Mouse (Mus musculus) brain, embryonic 18.5 days (tissue): ENCODE data around the gene Snx6.
"Not testable (repeated sequence)": the region's sequence is repeated elsewhere in the genome, so short reads cannot be mapped to it uniquely, and the experiment has no call there.

ENCODE experiments used
- DNase-seq: peaks from one replicate; pipeline ENCODE4 v3.0.0-alpha.2; 2012; ENCODE audit warnings: low read depth, low spot score

Gene Snx6

GRCm38 (mm10) chr12:54795153-54795998 lies at the start of gene Snx6:
Gene Snx6 (minus strand): TSS chr12:54795703.
- DNase-seq = peak; percentile 79

- no peak for DNase-seq
These were observed 48.9 kb upstream of the Snx6 start for GRCm38 (mm10) chr12:54844415-54844814.

DNA sequence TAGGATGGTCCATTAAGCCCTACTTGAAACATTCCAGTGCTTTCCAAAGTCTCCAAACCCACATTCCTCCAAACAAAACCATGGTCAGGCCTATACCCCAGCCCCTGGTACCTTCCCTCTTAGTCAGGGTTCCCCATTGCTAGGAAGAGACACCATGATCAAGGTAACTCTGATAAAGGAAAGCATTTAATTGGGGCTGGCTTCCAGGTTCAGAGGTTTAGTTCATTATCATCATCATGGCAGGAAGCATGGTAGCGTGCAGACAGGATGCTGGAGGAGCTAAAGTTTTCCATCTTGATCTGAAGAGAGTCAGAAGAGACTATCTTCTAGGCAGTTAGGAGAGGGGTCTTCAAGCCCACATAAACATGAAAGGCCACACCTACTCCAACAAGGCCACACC lies 46.1 kb upstream of the Snx6 start:
- DNase-seq = no peak

- no peak for DNase-seq
These were observed 44.3 kb upstream of the Snx6 start for GRCm38 (mm10) chr12:54839815-54840214.

GRCm38 (mm10) chr12:54838931-54839330 lies 43.4 kb upstream of the Snx6 start:
- no peak for DNase-seq

DNA sequence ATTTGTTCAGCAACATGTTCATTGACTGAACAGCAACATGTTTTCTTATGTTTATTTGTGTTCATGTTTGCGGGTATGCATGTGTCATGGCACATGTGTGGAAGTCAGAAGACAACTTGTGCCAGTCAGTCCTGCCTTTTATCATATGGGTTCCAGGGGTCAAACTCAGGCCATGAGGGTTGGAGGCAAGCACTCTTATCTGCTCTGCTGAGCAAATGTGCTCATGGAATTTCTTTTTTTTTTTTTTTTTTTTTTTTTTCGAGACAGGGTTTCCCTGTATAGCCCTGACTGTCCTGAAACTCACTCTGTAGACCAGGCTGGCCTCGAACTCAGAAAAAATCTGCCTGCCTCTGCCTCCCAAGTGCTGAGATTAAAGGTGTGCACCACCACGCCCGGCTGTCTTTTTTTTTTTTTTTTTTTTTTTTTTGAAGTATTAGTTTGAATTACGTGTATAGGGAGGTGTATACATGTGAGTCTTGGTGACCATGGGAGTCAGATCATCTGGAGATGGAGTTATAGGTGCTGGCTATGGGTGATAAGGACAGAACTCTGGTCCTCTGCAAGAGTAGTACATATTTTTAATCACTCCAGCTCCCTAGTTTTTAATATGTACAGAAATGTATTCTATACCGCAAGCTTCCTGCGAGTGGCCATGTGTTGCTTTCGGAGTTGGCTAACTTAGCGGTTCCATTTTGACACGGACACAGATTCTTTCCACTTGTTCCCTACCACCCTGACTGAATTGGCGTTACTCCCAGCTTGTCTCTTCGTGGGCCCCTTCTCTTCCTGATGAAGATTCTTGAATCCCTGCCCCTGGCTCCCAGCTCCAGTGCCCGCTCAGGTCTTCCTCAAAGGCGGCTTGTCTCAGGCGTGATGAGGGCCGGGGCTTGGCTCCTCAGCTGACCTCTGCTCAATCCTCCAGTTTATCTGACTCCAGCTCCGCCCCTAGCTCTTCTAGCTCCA lies 40.4 kb upstream of the Snx6 start:
- no peak for DNase-seq

DNA sequence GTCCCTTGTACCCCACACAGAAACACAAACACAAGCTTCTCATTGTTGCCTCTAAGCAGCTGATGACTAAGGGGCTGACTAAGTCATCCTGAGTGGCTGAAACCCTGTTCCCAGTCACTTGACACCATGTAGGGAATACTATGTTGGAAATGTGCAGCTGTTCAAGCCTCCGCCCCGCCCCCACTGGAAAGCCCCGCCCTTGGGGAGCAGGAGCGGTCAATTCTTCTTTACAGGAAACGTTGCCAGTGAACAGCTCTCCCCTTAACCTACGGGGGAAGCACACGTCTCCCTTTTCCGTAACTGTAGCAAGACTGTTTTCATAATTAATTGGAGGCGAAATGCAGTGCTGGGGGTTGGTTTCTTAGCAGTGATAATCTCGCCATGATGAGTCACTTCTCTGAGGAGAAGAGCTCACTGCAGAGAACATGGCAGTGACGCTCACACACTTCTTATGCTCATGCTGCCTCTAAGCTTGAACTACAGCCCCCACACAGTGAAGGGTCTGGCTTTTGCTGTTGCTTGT lies 39.5 kb upstream of the Snx6 start:
- no peak for DNase-seq

DNA sequence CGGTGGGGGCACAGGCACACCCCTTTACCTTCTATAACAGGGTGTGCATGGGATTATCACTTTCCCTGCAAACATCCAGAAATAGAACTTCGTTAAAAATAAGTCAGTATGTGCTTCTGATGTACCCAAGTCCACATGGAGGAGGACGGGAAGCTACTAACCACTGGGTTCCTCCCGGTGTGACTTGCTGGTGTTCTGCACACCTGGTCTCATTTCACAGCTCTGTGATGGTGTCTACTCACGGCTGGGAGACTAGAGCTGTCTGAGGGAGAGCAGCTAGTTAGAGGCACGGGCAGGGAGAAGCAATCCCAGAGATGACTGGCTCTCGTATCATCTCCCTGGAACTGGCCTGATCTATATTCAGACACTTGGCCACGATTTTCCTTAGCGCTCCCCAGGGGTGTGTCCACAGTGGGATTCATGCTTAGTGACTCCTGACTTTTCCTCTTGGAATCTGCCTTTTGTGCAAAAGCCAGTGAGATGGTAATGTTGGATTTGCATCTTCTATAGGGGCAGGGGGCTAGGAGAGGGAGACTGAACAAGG lies 38.4 kb upstream of the Snx6 start:
- DNase-seq = no peak

- not testable (repeated sequence) for DNase-seq
These were observed 36.4 kb upstream of the Snx6 start for GRCm38 (mm10) chr12:54831927-54832326.

DNA sequence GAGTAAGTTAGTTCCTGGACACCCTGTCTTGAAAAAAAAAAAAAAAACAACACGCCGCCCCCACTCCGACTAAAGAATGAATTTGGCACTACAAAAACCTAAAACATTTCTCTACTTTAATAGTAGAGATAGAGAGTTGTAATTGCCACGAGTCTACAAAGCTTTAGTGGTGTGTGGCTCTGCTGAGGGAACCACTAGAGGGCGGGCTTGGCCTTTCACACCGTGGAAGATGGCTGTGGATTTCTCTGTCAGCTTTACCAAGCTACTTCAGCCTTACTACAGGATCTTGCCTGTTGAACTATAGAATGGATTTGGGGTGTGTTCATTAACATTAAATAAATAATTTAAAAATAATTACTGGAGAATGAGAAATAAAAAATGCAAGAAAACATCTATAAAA lies 35.1 kb upstream of the Snx6 start:
- peak; percentile 55 for DNase-seq

- no peak for DNase-seq
These were observed 34.4 kb upstream of the Snx6 start for GRCm38 (mm10) chr12:54829876-54830275.

- DNase-seq = no peak
These were observed 32.5 kb upstream of the Snx6 start for GRCm38 (mm10) chr12:54828043-54828442.

DNA sequence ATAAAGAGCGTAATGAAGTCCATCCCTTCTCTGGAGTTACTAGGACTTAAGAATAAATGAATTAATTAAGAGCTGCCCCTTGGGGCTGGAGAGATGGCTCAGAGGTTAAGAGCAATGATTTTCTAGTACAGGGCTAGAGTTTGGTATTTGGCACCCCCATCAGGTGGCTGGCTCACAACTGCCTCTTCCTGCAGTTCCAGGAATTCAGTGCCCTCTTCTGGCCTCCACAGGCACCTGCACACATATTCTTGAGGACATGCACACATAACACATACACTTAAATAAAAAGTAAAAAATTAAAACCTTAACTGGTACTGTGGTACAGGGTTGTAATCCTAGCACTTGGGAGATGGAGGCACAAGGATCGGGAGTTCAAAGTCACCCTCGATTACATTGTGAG lies 29.7 kb upstream of the Snx6 start:
- no peak for DNase-seq

DNA sequence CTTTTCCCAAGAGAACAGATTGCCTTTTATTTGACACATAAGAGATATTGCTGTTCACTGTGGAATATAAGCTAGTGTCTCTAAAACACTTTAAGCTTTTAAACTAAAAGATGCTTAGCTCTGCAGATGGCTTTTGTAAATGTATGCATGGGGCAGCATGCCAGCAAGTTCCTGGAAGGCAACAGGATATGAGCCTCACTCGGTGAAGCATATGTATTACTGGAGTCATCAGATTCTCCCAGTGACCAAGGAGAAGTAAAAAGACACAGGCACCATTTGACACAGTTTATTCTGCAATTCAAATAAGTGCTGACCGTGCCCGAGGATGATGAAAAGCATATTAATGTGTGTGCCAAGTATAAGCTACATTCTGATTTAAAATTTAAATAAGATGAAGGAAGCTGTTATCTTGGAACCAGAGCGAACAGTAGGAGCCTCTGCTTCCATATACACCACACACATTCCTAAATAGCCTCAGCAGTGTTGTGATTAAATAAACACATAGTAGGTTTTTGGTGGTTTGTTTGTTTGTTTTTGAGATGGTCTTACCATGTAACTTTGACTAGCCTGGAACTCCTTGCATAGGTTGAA lies 27.4 kb upstream of the Snx6 start:
- peak; percentile 71 for DNase-seq

- no peak for DNase-seq
These were observed 25.2 kb upstream of the Snx6 start for GRCm38 (mm10) chr12:54820684-54821161.

DNA sequence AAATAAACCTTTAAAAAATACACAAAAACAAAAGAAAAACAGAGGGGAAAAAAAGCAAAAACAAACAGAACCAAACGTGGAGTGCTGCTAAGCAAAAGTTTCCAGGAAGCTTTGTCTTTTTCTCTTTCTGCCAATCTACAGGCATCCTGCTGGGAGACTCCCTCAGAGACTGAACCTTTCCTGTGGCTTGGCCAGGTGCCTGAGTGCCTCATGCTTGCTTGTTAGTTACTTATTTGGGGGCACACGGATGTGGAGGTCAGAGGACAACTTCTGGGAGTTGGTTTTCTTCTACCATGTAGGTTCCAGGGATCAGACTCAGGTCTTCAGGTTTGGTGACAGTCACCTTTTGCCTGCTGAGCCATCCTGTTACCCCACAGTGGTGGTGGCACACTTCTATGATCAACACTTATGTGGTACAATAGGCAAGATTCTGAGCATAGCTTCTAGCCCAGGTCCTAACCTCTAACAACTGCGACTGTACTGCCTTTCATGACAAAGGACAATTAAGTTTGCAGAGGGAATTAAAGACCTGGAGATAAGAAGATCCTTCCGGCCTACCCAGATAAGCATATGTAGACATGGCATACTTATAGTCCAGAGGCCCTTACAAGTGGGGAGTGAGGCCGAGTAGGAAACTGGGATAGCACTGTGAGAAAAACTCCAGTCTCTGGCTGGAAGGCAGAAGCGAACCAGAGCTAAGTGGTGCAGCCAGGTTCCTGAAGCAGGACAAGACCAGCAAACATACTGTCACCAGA lies 23.9 kb upstream of the Snx6 start:
- no peak for DNase-seq

GRCm38 (mm10) chr12:54810142-54810541 lies 14.6 kb upstream of the Snx6 start:
- no peak for DNase-seq

GRCm38 (mm10) chr12:54807481-54807880 lies 12.0 kb upstream of the Snx6 start:
- DNase-seq = no peak

- no peak for DNase-seq
These were observed 10.6 kb upstream of the Snx6 start for GRCm38 (mm10) chr12:54806131-54806530.

DNA sequence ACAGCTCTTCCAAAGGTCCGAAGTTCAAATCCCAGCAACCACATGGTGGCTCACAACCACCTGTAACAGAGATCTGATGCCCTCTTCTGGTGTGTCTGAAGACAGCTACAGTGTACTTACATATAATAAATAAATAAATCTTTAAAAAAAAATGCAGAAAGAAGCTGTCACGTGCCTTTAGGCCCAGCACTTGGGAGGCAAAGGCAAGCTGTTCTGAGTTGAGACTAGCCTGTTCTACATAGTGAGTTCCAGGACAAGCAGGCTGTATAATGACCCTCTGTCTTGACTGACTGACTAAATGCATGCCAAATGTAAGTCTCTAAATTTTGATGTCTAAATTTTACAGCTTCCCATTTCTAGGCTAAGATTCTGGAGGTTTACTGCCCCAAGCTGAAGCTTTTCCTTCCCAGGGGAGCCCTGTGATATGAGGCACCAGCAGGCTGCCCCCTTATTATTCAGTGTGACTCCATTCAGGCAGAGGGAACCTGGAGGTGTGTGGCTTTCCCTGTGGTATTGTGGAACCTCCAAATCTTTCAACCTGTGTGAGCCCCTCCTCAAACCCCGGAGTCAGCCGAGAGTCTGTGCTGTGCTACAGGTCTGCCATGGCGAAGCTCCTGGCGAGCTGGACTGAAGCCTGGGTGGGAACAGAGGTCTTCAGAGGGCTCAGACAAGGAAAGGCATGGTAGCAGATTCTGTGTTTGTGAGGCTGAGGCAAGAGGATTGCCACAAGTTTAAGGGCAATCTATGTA lies 9.9 kb upstream of the Snx6 start:
- no peak for DNase-seq
